Mouse (Mus musculus) cortical plate, adult 2 months (tissue): ENCODE data around the gene Fndc9.
A peak's percentile ranks its signal among the peaks of the same experiment; 100 is the strongest.

Experiments used
- CTCF ChIP-seq: fragments of 200-500 bp; IDR thresholded peaks from 2 replicates; pipeline ENCODE4 v1.5.1; 2011; ENCODE audit warnings: mild to moderate bottlenecking, control low read depth, low read length; ENCODE audit not compliant: insufficient read depth; ENCODE audit errors: extremely low read depth
- POLR2A ChIP-seq: fragments of 200-500 bp; IDR thresholded peaks from 2 replicates; pipeline ENCODE4 v1.6.1; 2011; ENCODE audit warnings: mild to moderate bottlenecking, low read length, control low read depth; ENCODE audit not compliant: insufficient read depth; ENCODE audit errors: extremely low read depth

GRCm38 (mm10) chr11:46258207-46258606 lies 22.9 kb downstream of the Fndc9 start:
- TF ChIP-seq CTCF (peak; percentile 58), POLR2A (no peak)
